Mouse (Mus musculus): ENCODE data around the gene Stag1. TPM values are rescaled to one million over a fixed set of nuclear protein-coding genes. Genes with fewer than 3 reads are reported as not detected.

The Stag1 gene
- total RNA-seq, 1 experiment from 2014 or later = 42.4 TPM

GRCm38 (mm10) chr9:100605522-100605921 is 7.9 kb downstream of the Stag1 start:
- DNase-seq = no peak

- peak; percentile 15 for DNase-seq
Measured at GRCm38 (mm10) chr9:100605985-100606554, 8.5 kb downstream of the Stag1 start.

GRCm38 (mm10) chr9:100613501-100614071 is 16.0 kb downstream of the Stag1 start:
- no peak for DNase-seq

GRCm38 (mm10) chr9:100616947-100617346 is 19.3 kb downstream of the Stag1 start:
- DNase-seq = peak; percentile 63

GRCm38 (mm10) chr9:100626258-100626657 is 28.7 kb downstream of the Stag1 start:
- DNase-seq = no peak

GRCm38 (mm10) chr9:100640754-100641153 is 43.2 kb downstream of the Stag1 start:
- no peak for DNase-seq

GRCm38 (mm10) chr9:100641391-100642085 is 43.9 kb downstream of the Stag1 start:
- no peak for DNase-seq

- peak; percentile 10 for DNase-seq
Measured at GRCm38 (mm10) chr9:100642186-100642839, 44.7 kb downstream of the Stag1 start.

- DNase-seq = peak; percentile 100
Measured at GRCm38 (mm10) chr9:100642840-100643697, 45.5 kb downstream of the Stag1 start.

GRCm38 (mm10) chr9:100644071-100644771 is 46.6 kb downstream of the Stag1 start:
- peak; percentile 78 for DNase-seq

- DNase-seq = no peak
Measured at GRCm38 (mm10) chr9:100645026-100645940, 47.7 kb downstream of the Stag1 start.

- no peak for DNase-seq
Measured at GRCm38 (mm10) chr9:100646276-100646675, 48.7 kb downstream of the Stag1 start.

GRCm38 (mm10) chr9:100647774-100648323 is 50.3 kb downstream of the Stag1 start:
- no peak for DNase-seq

- DNase-seq = no peak
Measured at GRCm38 (mm10) chr9:100654104-100654503, 56.5 kb downstream of the Stag1 start.

GRCm38 (mm10) chr9:100656058-100656457 is 58.5 kb downstream of the Stag1 start:
- DNase-seq = no peak

GRCm38 (mm10) chr9:100660587-100660986 is 63.0 kb downstream of the Stag1 start:
- no peak for DNase-seq

GRCm38 (mm10) chr9:100663473-100664134 is 66.0 kb downstream of the Stag1 start:
- no peak for DNase-seq

GRCm38 (mm10) chr9:100670151-100670550 is 72.6 kb downstream of the Stag1 start:
- no peak for DNase-seq

- DNase-seq = no peak
Measured at GRCm38 (mm10) chr9:100679036-100679435, 81.4 kb downstream of the Stag1 start.
